Mouse (Mus musculus): ENCODE results near the gene Camsap1.

Camsap1 gene

GRCm38 (mm10) chr2:25977587-25978239 lies 5.4 kb downstream of the Camsap1 start:
- DNase-seq: no peak

DNA sequence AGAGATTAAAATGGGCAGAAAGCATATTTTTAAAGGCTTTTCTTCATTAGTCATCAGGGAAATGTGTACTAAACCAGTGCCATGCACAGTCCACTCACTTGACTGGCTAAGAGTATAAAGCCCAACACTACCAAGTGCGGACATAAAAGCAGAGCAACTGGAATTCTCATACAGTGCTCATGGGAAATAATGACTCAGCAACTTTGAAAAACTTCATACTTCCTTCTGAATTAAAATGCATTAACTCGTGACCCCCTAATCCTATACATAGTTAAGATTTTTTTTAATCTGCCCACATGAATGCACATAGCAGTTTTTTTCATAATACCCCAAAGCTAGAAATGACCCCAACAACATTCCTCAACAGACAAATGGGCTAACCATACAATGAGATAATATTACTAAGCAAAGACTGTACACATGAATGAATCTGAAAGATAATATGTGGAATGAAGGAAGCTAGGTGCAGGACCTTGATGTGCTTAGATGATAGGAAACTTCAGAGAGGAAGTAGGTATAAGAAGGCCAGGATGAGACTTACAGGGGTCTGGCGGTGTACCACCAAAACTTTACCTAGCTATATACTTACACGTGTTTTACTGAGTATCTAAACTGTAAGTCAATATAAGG lies 7.8 kb downstream of the Camsap1 start:
- DNase-seq: no peak

- DNase-seq: peak; percentile 75 to 84
These were observed 12.7 kb downstream of the Camsap1 start for GRCm38 (mm10) chr2:25970426-25970825.

GRCm38 (mm10) chr2:25969319-25969718 lies 13.8 kb downstream of the Camsap1 start:
- DNase-seq: no peak

DNA sequence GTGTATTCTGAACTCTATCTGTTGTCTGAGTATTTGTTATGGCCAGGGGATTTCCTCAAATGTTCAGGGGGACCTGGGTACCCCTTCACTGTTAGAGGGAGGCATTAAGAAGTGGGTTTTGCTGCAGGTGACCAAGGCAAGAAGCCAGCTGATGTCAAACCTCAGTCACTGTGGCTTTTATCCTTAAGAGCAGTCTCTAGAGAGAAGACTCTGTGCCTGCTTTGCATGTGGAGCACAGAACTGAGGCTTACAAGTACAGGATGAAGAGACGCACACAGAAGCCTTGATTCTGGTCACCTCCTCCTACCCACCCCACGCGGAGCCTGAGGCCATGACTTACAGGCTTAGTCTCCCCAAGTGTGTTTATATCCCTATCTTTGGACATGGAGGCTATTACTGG lies 33.8 kb downstream of the Camsap1 start:
- DNase-seq: no peak

DNA sequence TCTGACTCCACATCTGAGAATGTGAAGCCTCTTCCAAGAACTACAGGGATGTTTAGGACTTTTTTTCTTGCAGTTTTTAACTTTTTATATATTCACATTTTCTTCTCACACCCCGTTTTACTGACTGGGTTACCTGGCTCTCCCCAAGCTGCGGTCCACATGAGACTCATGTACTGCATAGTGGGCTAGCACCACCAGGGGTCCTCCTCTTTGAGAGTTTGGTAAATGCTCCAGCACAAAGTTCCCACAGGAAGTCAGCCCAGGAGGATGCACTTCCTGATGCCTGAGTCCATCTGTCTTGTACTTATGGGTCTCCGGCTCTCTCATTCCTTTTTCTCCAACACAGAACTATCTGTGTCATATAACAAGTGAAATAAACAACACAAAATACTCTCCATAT lies 35.1 kb downstream of the Camsap1 start:
- DNase-seq: peak in 1 of 2 experiments; percentile 16

- no peak for DNase-seq
These were observed 39.3 kb downstream of the Camsap1 start for GRCm38 (mm10) chr2:25943822-25944221.

DNA sequence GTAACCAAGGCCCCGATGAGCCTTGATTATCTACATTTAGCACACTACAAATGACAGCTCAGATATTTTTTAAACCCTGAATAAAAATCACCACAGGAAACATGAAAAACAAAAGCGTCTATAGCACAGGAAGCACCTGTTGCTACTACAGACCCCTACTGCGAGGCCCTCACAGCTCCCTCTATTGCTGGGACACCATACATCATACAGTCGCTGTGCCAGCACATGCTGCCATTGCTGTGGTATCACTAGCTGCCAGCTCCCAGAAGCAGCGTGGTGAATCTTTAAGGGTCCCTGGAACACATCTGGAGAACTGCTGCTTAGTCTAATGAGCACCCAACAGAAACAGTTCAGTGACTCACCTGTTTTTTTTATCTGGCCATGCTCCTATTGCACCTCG lies 42.6 kb downstream of the Camsap1 start:
- DNase-seq: no peak

GRCm38 (mm10) chr2:25931249-25931859 lies 51.7 kb downstream of the Camsap1 start:
- peak in 1 of 2 experiments; percentile 45 for DNase-seq

DNA sequence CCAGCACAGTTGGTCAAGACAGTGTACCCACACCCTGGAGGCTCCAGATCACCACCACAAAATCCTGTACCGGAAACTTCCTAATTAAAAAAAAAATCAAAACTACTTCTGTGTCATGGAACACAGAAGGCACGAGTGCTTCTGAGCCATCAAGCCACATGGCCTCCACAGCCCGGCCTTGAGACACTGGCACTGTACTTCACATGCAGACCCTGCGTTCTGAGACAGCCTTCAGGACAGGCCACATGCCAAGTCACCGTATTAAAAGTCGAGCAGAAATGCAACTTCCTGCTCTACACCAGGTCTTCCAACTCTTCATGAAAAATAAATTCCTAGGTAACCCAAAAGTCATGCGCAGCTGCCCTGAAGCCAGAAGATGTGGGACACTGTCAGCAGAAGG lies 55.3 kb downstream of the Camsap1 start:
- DNase-seq: no peak

- DNase-seq: no peak
These were observed 58.1 kb downstream of the Camsap1 start for GRCm38 (mm10) chr2:25924934-25925333.

GRCm38 (mm10) chr2:25923799-25924198 lies 59.3 kb downstream of the Camsap1 start:
- DNase-seq: no peak

- peak; percentile 42 to 46 for DNase-seq
These were observed 63.1 kb downstream of the Camsap1 start for GRCm38 (mm10) chr2:25919972-25920371.

DNA sequence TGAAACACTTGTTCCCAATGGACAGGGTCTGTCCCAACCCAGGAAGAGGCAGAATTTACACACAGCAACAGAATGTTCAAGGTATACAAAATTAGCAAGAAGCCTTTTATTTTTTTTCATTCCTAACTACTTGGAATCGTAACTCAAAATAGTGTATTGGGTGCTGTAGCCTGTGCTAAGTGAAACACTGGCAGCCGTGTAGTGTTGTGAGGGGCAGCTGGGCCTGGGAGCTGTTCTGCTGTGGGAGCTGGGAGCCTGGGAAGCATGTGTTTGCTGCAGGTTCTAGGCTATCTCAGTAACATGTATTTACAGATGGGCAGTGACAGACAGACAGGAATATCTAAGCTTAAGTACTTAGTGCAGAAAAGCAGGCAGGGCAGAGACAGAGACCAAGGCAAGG lies 64.7 kb downstream of the Camsap1 start:
- DNase-seq: no peak

DNA sequence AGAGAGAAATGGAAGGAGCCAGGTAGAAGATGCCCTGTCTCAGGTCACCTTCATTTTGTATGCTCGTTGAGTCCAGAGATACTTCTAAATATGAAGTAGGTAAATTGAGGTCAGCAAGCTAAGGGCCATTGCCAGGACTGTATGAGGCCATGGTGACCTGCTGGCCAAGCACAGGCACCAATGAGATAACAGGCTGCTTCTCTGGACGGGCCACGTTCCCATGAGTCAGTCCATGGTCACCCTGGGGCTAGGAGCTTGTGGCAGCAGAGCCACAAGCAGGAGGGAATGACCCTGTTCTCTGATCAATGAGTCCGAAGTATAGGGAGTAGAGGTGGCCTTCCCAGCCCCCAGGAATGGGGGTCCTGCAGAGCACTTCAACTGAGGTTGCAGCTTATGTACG lies 68.3 kb downstream of the Camsap1 start:
- DNase-seq: no peak

GRCm38 (mm10) chr2:25914201-25914600 lies 68.9 kb downstream of the Camsap1 start:
- peak in 1 of 2 experiments; percentile 49 for DNase-seq

GRCm38 (mm10) chr2:25913247-25913646 lies 69.8 kb downstream of the Camsap1 start:
- peak; percentile 41 to 52 for DNase-seq

GRCm38 (mm10) chr2:25909872-25910271 lies 73.2 kb downstream of the Camsap1 start:
- DNase-seq: peak in 1 of 2 experiments; percentile 35

GRCm38 (mm10) chr2:25898970-25899369 lies 84.1 kb downstream of the Camsap1 start:
- no peak for DNase-seq

- peak; percentile 71 to 75 for DNase-seq
These were observed 90.6 kb downstream of the Camsap1 start for GRCm38 (mm10) chr2:25892440-25892839.

GRCm38 (mm10) chr2:25888144-25888543 lies 94.9 kb downstream of the Camsap1 start:
- peak in 1 of 2 experiments; percentile 39 for DNase-seq

DNA sequence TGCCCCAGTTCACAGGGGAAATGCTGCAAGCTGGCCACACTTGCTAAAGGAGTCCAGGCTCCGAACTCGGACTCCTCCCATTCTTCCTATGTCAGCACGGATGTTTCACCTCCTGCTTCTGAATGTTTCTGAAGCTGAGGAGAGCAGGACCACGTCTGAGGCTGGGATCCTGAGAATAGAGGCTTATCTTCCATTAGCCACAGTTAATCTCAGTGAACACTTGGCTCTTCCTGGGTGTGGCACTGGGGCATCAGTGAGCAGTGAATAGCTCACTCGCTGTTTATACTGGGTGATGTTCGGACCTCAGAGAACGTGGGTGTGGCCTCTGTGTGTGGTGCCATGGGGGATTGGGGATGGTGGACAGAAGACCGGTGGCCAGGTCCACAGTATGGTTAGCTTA lies 95.9 kb downstream of the Camsap1 start:
- DNase-seq: no peak

- peak; percentile 32 to 58 for DNase-seq
These were observed 98.3 kb downstream of the Camsap1 start for GRCm38 (mm10) chr2:25884756-25885155.

DNA sequence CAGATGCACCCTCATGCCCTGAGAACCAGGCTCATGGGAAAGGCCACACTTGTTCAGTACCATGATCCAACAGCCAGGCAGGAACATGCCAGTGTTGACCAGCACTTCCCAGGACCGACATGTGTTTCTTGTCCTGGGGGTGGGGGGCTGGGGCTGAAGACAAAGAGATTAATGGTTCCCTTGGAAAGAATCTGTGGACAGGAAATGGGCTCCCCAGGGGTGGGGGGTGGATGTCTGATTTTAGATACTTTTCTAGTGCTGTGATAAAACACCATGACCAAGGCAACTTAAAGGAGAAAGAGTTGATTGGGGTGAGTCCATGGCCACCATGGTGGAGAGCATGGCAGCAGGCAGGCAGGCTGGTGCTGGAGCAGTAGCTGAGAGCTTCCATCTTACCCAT lies 100.8 kb downstream of the Camsap1 start:
- DNase-seq: no peak

All from cerebellum, adult 18-20 months (tissue).